Mouse (Mus musculus) gastrocnemius, adult 8-10 months (tissue): ENCODE results near the gene Daam2. TPM values are rescaled to one million over a fixed set of nuclear protein-coding genes. Genes with fewer than 3 reads are reported as not detected.

Experiments used
- DNase-seq, 2 experiments: peaks; one replicate each; pipeline ENCODE4 v3.0.0; 2022; ENCODE audit warnings: low spot score in 2 of 2
- total RNA-seq, 4 experiments: library from RNA; stranded (reverse); gene quantifications; 2 replicates each; pipeline ENCODE4 v1.2.4; 2022

Daam2 gene
- total RNA-seq, 4 experiments from 2014 or later: 2.2 to 3.8 (median 2.6) TPM

- DNase-seq: peak in 1 of 2 experiments; percentile 1
These were observed 129.9 kb downstream of the Daam2 start for GRCm38 (mm10) chr17:49434236-49434635.

- peak in 1 of 2 experiments; percentile 2 for DNase-seq
These were observed 131.1 kb downstream of the Daam2 start for GRCm38 (mm10) chr17:49433071-49433470.

GRCm38 (mm10) chr17:49432071-49432711, 132.0 kb downstream of the Daam2 start:
- peak; percentile 33 to 35 for DNase-seq

- peak; percentile 1 to 2 for DNase-seq
These were observed 133.0 kb downstream of the Daam2 start for GRCm38 (mm10) chr17:49431176-49431575.

GRCm38 (mm10) chr17:49430136-49430535, 134.0 kb downstream of the Daam2 start:
- peak; percentile 1 to 2 for DNase-seq

- DNase-seq: peak in 1 of 2 experiments; percentile 2
These were observed 134.5 kb downstream of the Daam2 start for GRCm38 (mm10) chr17:49429471-49430129.

GRCm38 (mm10) chr17:49428751-49429415, 135.3 kb downstream of the Daam2 start:
- peak; percentile 32 to 57 for DNase-seq

- DNase-seq: peak; percentile 91 to 94
These were observed 135.9 kb downstream of the Daam2 start, which contains the start of gene Mocs1 for GRCm38 (mm10) chr17:49428239-49428688. TSS of gene Mocs1 (plus strand) at chr17:49428362.

GRCm38 (mm10) chr17:49427631-49428238, 136.4 kb downstream of the Daam2 start:
- peak in 1 of 2 experiments; percentile 1 for DNase-seq

GRCm38 (mm10) chr17:49423872-49424271, 140.3 kb downstream of the Daam2 start:
- peak; percentile 43 to 48 for DNase-seq

- no peak for DNase-seq
These were observed 141.1 kb downstream of the Daam2 start for GRCm38 (mm10) chr17:49423067-49423325.

GRCm38 (mm10) chr17:49422286-49423066, 141.7 kb downstream of the Daam2 start:
- DNase-seq: peak in 1 of 2 experiments; percentile 1

GRCm38 (mm10) chr17:49419813-49420212, 144.3 kb downstream of the Daam2 start:
- no peak for DNase-seq

- no peak for DNase-seq
These were observed 147.9 kb downstream of the Daam2 start for GRCm38 (mm10) chr17:49416228-49416627.

GRCm38 (mm10) chr17:49413554-49413953, 150.6 kb downstream of the Daam2 start:
- no peak for DNase-seq

- DNase-seq: no peak
These were observed 151.2 kb downstream of the Daam2 start for GRCm38 (mm10) chr17:49412974-49413373.

Other genes starting within 250 kb of the Daam2 start
- gene Mocs1, start 136.0 kb downstream of the Daam2 start, total RNA-seq: 10 to 100 TPM; 17.6 to 26.4 (median 19.8) TPM
- under 1 TPM in 1 of 4 experiments, not detected in 3; 0.11 TPM for gene Kif6, start 50.8 kb upstream of the Daam2 start, total RNA-seq